Mouse (Mus musculus) thymus, postnatal 4 days (tissue): ENCODE data around the gene Tnik.

Experiments
- DNase-seq: peaks from one replicate; pipeline ENCODE4 v3.0.0; 2021

Gene Tnik

GRCm38 (mm10) chr3:28415986-28416385 lies 153.0 kb downstream of the Tnik start:
- no peak for DNase-seq

- DNase-seq: no peak
Observed at GRCm38 (mm10) chr3:28417091-28417715, 154.2 kb downstream of the Tnik start.

GRCm38 (mm10) chr3:28420194-28420593 lies 157.2 kb downstream of the Tnik start:
- DNase-seq: no peak

- no peak for DNase-seq
Observed at GRCm38 (mm10) chr3:28420698-28421097, 157.7 kb downstream of the Tnik start.

- DNase-seq: no peak
Observed at GRCm38 (mm10) chr3:28421798-28422197, 158.8 kb downstream of the Tnik start.

- DNase-seq: no peak
Observed at GRCm38 (mm10) chr3:28422221-28422620, 159.2 kb downstream of the Tnik start.

GRCm38 (mm10) chr3:28425911-28426310 lies 162.9 kb downstream of the Tnik start:
- no peak for DNase-seq

- DNase-seq: no peak
Observed at GRCm38 (mm10) chr3:28431459-28431858, 168.4 kb downstream of the Tnik start.

GRCm38 (mm10) chr3:28432321-28432720 lies 169.3 kb downstream of the Tnik start:
- no peak for DNase-seq

- DNase-seq: no peak
Observed at GRCm38 (mm10) chr3:28435478-28435877, 172.5 kb downstream of the Tnik start.

GRCm38 (mm10) chr3:28437429-28437828 lies 174.4 kb downstream of the Tnik start:
- DNase-seq: no peak

- no peak for DNase-seq
Observed at GRCm38 (mm10) chr3:28441545-28441944, 178.5 kb downstream of the Tnik start.

- no peak for DNase-seq
Observed at GRCm38 (mm10) chr3:28442116-28442515, 179.1 kb downstream of the Tnik start.

GRCm38 (mm10) chr3:28447950-28448349 lies 184.9 kb downstream of the Tnik start:
- no peak for DNase-seq

GRCm38 (mm10) chr3:28453458-28453857 lies 190.4 kb downstream of the Tnik start:
- no peak for DNase-seq

- no peak for DNase-seq
Observed at GRCm38 (mm10) chr3:28456842-28457241, 193.8 kb downstream of the Tnik start.

- DNase-seq: no peak
Observed at GRCm38 (mm10) chr3:28457517-28457916, 194.5 kb downstream of the Tnik start.

GRCm38 (mm10) chr3:28466688-28467087 lies 203.7 kb downstream of the Tnik start:
- no peak for DNase-seq

- DNase-seq: no peak
Observed at GRCm38 (mm10) chr3:28467148-28467754, 204.2 kb downstream of the Tnik start.

- no peak for DNase-seq
Observed at GRCm38 (mm10) chr3:28467871-28468285, 204.9 kb downstream of the Tnik start.

GRCm38 (mm10) chr3:28473439-28473838 lies 210.4 kb downstream of the Tnik start:
- DNase-seq: no peak

GRCm38 (mm10) chr3:28477373-28477772 lies 214.4 kb downstream of the Tnik start:
- DNase-seq: no peak

- DNase-seq: no peak
Observed at GRCm38 (mm10) chr3:28485716-28486115, 222.7 kb downstream of the Tnik start.

GRCm38 (mm10) chr3:28487418-28487817 lies 224.4 kb downstream of the Tnik start:
- no peak for DNase-seq
